Mouse (Mus musculus): Measurements from ENCODE around the gene Tbx19.

The Tbx19 gene

DNA sequence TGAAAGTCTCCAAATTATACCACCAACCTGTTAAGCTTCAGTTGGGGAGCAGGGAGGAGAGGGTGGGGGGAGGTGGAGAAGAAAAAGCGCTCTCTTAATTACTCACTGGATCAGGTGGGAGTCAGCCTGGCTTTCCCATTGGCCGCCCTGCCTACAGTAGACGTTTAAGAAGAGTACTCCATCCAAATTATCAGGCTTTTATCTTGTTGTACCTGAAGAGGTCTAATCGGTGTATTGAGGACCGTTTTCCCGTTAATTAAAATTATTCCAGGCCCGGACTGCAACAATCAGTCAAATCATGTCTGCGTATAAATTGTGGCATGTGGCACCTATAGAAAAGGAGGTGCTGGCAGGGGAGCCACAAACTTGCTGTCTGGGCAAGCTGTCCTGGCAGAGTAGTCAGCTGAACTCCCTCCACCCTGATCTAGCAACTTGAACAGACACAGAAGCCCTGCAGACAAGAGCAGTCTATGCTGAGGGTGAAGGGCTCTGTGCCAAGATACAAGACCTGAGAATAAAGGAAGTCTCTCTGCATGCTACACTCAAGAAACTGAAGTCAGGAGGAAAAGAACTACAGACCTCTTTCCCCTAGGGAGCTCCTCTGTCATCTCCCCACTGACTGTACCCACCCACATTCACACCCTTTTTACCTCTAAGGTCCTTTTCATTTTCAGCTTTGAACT lies at the start of gene Tbx19:
Gene Tbx19, minus strand, starts transcription at position 51 of the 683 bp plus-strand sequence.
- DNase-seq (ENCODE audit: low read depth): no peak

DNA sequence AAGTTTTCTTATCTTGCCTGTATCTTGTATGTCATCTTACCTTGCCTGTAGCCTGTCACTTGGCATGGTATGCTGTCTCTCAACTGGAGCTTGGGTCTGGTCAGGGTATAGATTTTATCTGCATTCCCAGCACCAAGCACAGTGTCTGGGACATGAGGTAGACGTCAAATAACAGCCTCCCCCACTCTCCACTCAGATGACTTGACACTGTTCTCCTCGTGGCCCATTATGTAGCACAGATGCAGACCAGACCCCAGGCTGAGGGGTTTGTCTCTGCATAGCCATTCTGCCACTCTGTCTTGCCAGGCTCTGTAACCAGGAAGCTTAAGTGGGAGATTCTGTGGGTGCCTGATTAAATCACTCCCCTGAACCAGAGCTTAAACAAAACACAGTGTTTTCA lies 45.0 kb upstream of the Tbx19 start:
- no peak for DNase-seq (ENCODE audit: low read depth)

DNA sequence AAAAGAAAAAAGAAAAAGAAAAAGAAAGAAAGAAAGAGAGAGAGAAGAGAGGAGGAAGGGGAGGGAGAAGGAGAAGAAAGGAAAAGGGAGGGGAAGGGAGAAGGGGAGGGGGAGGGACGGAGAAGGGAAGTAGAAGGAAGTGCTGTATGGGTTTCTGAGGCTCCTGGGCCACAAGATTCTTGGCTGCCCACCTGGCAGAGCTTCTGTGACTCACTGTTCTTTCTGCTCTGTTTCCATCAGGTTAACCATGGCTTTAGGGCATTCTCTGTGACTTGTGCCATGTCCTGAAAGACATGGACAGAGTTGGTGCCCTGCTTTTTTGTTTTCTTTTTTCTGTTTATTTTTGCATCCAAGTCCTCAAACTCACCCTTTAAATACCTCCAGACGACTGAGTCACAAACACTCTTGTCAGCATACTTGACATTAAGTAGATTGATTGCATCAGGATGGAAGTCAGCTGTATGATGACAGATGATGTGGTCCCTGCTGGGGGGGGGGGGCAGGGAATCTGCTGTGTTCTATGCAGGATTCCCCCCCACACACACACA lies 43.0 kb upstream of the Tbx19 start:
- DNase-seq (ENCODE audit: low read depth): no peak

DNA sequence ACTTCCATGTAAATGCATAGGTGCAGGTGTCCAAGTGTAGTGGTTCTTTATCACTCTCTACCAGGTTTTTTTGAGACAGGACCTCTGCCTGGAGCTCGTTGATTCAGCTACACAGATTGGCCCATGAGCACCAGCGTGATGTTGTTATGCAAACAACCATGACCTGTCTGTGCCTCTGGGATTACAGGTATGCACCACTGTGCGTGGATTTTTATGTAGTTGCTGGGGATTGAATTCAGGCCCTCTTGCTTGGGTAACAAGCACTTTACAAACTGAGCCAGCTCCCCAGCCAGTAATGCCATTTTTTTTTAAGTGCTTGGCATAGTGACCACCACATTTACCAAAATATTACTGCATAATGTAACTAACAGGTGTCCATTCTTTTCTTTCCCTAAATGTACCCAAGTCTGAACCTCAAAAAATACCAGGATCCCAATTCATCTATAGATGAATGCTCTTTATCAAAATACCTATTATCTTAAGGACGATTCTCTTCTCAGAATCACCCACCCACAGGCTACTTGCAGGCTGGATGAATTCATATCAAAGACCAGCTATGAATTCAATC lies 41.0 kb upstream of the Tbx19 start:
- no peak for DNase-seq (ENCODE audit: low read depth)

DNA sequence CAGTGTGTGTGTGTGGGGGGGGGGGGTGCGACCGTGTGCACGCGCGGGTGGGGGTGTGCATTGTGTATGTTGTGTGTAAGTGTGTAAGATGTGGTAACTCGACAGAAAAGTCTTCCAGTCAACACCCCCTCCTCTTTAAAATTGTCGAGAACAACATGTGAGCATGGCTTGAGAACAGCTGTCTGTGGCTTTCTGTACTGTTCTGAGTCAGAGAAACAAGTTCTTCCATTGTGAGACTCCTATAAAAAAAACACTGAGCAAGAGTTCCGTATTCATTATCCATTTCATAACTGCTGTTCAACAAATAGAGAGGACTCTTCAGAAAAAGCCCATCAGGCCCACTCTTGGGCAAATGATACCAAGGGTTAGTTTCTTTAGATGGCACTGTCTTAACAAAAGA lies 40.2 kb upstream of the Tbx19 start:
- no peak for DNase-seq (ENCODE audit: low read depth)

DNA sequence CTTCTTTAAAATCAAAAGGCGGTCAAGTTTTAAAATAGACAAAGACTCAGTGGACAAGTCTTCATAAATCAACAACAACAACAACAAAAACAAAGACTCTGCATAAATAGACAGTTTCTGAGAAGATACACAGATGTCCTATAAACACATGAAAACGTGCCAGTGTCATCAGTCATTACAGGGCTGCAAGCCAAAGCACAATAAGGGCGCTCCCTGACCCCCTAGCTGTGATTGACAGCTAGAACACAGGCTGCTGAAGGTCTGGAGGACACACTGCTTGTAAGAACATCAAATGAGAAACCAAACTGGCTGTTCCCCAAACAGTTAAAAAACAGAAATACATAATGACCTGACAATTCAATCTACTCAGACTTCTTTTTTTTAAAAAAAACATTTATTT lies 39.1 kb upstream of the Tbx19 start:
- no peak for DNase-seq (ENCODE audit: low read depth)

DNA sequence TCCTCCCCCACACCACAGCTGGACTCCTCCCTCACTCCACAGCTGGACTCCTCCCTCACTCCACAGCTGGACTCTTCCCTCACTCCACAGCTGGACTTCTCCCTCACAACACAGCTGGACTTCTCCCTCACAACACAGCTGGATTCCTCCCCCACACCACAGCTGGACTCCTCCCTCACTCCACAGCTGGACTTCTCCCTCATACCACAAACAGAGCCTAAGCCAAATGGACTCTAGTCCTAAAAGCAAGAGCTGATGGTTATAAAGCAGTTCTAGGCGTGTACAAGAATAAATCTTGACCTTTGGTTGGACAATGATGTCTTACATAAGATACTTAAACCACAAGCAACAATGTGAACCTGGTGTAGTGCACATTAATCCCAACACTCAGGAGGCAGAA lies 38.4 kb upstream of the Tbx19 start:
- DNase-seq (ENCODE audit: low read depth): no peak

DNA sequence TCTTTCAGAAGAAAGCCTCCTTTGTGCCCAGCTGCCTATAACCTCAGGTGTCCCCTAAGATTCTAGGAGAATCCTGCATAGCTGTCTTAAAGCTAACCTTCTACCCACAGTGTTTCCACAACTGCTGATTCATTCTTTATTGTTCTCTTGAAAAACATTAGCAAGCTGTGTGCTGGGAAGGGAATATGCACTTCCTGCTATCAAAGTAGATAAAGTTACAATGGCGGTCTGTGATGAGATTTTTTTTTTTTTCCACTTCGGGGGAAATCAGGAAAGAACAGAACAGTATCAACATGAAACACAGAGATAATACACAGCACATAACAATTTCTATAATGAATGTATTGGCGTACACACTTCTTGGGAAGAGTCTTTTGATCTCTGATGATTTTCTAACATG lies 37.3 kb upstream of the Tbx19 start:
- no peak for DNase-seq (ENCODE audit: low read depth)

DNA sequence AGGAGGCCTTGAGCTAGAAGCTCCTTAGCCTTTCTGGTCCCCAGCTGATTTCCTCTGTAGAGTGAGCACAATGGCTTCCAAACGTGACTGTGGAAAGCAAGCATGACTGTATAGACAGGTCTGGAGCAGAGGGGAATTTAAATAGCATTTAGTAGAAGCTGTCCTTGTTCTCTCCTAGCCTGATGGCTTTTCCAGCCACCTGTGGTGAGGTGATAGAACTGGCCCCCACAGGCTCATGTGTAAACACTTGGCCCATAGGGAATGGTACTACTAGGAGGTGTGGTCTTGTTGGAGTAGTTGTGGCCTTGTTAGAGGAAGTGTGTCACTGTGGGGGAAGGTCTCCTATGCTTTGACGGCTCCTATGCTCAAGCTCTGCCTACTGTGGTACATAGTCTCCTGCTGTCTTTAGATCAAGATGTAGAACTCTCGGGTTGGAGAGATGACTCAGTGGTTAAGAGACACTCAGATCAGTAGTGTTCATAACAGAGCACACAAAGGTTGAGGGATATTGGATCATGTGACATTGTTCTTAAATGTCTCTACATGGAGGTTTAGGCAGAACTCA lies 34.9 kb upstream of the Tbx19 start:
- DNase-seq (ENCODE audit: low read depth): no peak

DNA sequence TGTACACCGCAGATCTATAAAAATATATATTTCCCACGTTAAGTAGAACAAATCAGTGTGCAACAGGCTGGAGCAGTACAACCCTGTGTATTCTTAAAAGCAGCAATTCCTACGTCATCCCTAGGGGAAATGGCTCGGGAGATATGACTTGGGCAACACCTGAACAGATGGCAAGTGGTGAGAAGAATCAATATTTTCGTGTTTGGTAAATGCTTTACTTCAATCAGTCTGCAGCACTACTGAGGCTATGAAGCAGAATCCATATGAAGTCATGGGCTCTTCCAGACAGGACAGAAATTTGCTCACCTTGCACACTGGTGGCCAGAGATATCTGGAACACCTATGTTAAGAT lies 34.1 kb upstream of the Tbx19 start:
- no peak for DNase-seq (ENCODE audit: low read depth)

DNA sequence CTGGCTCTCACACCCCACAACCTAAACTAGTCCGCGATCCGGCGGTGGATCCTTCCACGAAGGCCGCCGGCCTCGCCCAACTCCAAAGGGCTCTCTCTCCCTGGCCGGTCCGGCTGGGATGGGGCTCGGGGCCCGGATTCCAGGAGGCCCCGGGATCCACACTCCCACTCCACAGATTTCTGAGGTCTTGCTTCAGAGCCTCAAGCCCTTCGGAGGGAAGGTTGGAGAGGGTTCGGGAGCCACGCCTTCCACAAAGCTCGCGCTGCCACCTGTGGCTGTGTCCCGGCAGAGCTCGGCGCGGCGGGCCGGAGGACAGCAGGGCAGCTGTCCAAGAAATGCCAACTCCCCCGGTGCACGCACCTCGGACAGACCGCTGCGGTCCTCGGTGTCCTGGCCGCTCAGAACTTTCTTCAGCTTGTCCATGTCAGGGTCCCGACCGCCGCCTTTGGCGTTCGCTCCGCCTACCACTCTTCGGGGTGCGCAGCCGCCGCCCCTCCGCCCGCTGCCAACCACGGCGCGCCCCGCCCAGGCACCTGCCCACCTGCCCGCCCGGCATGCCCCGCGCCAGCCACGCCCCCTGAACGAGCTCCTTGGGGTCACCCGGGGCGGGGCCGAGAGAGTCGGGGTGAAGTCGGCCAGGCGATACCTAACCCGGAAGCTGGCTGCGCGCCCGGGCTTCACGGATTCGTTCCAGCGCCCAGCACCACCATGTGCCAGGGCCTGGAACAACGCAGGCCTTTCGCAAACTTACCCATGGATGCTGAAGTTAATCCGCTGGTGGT lies 33.5 kb upstream of the Tbx19 start, which contains the start of gene Sft2d2:
Gene Sft2d2, minus strand, starts transcription at position 559 of the 782 bp plus-strand sequence.
- DNase-seq (ENCODE audit: low read depth): peak; percentile 87

DNA sequence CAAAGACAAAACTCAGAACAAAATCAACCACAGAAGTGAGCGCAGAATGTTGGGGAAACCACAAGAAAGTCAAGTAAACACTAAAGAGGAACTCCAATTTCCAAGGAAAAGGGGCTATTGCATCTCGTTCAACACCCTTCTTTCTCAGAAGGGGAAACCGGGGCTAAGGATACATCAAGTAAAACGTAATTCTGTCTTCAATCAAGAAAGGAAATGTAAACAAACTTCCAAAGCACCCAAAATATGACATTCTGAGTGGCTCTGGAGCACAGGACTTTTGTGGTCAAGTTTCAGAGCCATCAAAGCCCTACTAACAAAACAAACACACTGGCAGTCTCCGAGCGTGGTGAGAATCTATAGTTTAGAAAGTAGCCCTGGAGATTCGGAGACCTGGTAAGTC lies 32.9 kb upstream of the Tbx19 start:
- DNase-seq (ENCODE audit: low read depth): no peak

DNA sequence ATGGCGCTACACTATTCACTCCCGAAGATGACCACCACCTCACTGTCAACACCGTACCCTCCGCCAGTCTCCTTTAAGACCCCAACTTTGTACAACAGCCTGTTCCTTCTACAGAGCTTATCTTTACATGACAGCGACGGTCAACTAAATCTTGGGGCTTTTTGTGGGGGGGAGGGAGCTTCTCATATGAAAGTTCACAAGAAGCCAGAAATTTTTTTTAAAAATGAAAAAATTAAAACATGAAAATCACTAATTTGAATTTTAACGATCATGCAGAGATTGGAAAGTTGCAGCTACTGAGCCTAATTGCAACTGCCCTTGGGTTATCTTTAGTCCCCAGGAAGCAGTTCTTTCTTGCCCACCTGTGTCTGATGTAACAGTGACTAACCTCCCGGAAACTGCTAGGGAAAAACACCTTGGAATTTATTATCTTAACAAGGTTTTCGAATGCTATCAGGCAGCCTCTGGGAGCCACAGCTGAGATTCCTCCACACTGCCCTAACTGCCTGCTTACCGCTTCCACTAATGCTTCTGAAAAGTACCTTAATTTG lies 32.2 kb upstream of the Tbx19 start:
- DNase-seq (ENCODE audit: low read depth): no peak

DNA sequence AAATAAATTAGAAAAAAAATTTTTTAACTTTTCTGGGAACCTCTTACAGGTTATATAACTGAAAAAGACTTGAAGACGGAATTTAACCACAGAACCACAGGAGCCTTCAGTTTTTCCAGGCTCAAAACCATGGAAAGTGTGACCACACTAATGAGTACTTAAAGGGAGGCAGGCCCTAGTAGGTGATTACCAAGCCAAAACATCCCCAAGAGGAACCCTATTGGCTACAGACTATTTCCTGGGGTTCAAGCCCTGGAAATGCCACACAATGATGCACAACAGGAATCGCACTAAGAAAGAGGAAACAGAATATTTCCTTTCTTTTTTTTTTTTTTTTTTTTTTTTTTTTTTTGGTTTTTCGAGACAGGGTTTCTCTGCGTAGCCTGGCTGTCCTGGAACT lies 31.5 kb upstream of the Tbx19 start:
- no peak for DNase-seq (ENCODE audit: low read depth)

DNA sequence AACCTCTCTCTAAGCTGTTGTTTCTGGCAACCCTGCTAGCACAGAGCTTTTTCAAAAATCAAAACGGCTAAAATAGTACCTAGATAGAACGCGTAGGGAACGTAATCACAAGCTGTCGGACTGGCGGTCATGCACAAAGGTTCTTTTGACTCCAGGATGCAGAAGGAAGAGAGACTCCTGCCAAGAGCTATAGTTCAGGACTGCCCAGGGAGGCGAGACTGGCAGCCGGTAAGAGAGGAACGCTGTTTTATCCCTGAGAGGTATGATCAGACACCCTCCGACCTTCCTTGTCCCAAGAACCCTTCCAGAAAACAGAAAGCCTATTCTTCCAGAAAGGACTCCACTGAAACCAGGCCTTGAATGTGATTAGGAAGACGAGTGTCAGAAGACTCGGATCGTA lies 31.0 kb upstream of the Tbx19 start:
- DNase-seq (ENCODE audit: low read depth): no peak

DNA sequence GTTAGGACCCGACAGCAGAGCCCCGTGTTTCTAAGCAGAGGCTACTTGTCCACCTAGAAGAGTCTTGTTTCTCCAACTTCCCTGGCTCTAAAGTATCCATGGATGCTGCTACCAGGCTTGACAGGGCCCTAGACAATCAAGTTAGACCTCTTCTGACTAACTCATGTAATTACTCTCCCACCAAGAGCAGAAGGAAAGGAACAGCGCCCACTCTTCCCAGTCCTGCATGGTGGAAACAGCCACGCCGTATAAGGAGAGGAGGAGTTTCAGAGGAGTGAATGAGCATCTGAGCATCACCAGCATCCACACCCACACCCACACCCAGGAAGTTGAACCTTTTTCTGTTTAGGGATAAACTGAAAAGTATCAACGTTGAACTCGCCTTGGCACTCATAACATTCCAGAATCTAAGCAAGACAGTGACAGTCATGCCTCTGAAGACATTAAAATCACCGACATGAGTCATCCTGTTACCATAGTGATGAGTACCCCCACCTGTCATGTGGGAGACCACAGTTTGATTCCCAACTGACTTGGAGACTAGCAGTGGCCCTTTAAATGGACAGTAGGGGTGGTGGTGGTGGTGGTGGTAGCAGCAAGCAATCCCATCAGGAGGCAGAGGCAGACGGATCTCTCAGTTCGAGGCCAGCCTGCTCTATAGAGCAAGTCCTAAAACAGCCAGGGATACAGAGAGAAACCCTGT lies 30.1 kb upstream of the Tbx19 start:
- DNase-seq (ENCODE audit: low read depth): no peak

DNA sequence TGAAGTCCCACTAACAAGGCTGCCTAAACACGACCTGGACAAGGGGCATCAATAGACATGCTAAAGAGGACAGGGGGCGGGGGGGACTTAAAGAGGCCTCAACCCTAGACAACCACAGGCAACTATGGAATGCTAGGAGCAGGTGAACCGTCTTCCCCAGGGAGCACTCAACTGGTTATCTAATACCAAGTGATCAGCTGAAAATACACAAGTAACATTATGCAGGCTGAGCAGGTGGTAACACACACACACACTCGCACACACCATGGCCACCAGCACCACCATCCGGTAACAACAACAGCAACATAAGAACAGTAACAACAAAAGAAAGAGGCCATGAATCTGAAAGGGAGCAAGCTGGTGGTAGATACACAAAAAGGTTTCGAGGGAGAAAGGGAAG lies 29.5 kb upstream of the Tbx19 start:
- no peak for DNase-seq (ENCODE audit: low read depth)

DNA sequence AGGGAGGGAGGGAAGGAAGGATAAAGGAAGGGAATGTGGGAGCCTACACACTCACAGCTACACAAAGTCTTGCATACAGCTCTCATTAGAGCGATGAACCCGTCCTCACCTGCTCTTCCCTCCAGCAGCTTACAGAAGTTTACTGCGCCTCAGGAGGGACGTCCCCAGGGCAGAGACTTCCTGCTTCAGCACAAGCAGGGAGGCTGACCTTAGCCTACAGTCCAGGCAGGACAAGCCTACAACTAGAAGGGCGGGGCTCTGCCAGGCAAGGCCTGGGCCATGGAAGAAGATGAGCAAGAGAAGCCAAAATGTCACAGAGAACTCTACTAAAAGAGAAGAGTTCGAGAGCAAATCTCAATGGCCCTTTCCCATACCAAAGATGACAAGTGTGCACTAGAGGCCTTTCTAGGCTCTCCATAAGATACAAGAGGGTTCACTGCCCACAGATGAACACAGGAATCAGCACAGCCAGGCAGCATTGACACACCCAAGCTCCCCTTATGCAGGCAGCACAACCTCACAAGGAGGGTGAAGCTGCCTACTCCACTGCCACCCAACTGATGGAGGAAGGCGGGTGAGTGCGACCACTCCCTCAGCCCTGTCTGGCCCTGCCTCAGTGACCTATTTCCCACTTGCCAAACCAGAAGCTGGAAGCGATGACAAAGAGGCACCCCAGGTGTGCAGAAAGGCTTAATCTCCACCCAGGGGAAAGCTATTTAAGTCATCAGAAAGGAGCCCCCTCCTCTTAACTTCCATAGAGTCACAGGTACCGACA lies 28.4 kb upstream of the Tbx19 start:
- DNase-seq (ENCODE audit: low read depth): no peak

DNA sequence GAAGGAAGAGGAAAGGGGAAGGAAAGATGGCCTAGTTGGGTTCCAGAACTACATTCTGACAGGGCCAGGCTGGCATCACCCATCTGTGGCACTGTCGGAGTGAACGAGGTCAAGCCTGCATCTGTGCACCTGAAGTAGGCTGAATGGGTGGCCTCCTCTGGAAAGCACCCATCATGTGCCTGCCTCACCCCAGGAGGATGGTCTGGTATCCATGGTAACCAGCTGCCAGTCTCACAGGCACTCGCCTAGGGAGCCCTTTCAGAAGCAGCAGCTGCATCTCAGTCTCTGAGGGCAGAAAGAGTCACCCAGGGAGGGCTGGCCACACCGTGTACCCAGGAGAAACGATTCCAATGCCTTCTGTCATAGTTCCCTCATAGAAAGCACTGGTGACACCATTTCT lies 26.8 kb upstream of the Tbx19 start:
- no peak for DNase-seq (ENCODE audit: low read depth)

DNA sequence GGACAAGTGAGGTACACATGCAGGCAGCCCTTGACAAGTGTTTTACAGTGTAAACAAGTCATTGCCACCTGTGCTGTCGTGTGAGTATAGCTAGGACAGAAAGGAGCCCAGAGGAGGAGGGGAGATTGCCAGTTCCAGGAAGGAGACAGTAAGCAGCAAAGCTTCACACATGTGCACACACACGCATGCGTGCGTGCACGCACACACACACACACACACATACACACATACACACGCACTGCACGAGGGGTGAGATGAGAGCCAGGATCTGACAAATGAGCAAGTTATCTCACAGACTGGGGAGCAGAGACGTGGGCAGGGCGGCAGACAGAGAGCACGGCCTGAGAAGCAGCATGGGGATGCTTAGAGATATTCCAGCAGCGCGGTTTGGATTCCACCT lies 25.9 kb upstream of the Tbx19 start:
- no peak for DNase-seq (ENCODE audit: low read depth)

DNA sequence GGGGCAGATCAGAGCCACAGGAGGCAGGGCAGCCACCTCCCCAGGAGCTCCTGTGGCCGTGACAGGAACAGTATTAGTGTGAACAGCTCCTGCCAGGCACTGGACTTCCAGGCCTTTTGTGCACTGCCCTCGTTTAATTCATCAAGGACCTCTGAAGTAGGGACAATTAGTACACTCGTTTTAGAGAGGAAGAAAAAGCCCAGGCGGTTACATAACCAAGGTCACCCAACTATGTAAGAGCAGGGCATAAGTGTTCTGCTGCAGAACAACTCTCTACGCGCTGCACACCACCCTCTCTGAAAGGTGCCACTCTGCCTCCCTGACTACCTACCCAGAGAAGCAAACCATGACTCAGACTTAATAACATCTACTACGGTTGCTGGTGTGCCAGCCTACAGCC lies 24.5 kb upstream of the Tbx19 start:
- DNase-seq (ENCODE audit: low read depth): no peak

All from c-Kit-positive CD71-negative TER-119-negative erythroid progenitor cells, embryonic 14.5 days (primary cell).